ENCODE assay signal across 7 mouse cellular contexts in genomic region chr8:85083108-85083813, GRCm38 (mm10). TPM values are rescaled to one million over a fixed set of nuclear protein-coding genes. Genes with fewer than 3 reads are reported as not detected.
DNase-seq lines count a peak whose midpoint lies in the region; ATAC-seq lines count a peak whose summit lies in the region.

TSS of gene Man2b1 (plus strand) at chr8:85083270.

- no peaks in the 10 kb centered on the region for H3K27me3 ChIP-seq in intestine, embryonic 15.5 days (replicated peaks)
- no peaks in the 10 kb centered on the region for H3K27me3 ChIP-seq in midbrain, embryonic 10.5 days (ENCODE audit: low read depth, poor library complexity, severe bottlenecking)

- peak within 1 kb of the TSS; percentile 69 for H3K4me3 ChIP-seq in intestine, embryonic 15.5 days (replicated peaks)
- H3K4me3 ChIP-seq in midbrain, embryonic 10.5 days, result peak within 1 kb of the TSS; percentile 67

- H3K36me3 ChIP-seq in intestine, embryonic 15.5 days, result peaks cover 24% of the 10 kb centered on the region
- H3K36me3 ChIP-seq in midbrain, embryonic 10.5 days, result peaks cover 44% of the 10 kb centered on the region

- DNase-seq in adrenal gland, adult (ENCODE audit: inconsistent age in 2 of 2, low spot score in 1 of 2), result peak; percentile 93 to 97
- peak; percentile 88 for DNase-seq in embryo, embryonic 10.5 days (ENCODE audit: low spot score)
- peak; percentile 88 for DNase-seq in gastrocnemius, postnatal 25 days
- peak; percentile 85 to 95 for DNase-seq in left cerebral cortex, postnatal 25 days (ENCODE audit: low spot score in 2 of 2)
- peak; percentile 78 for DNase-seq in midbrain, embryonic 10.5 days (ENCODE audit: low spot score)
- DNase-seq in right cerebral cortex, postnatal 4 days, result peak; percentile 79

- no peaks in the 10 kb centered on the region for H3K9me3 ChIP-seq in intestine, embryonic 15.5 days
- no peaks in the 10 kb centered on the region for H3K9me3 ChIP-seq in midbrain, embryonic 10.5 days (replicated peaks)

- peak within 1 kb of the TSS; percentile 71 for H3K9ac ChIP-seq in intestine, embryonic 15.5 days

- under 1% methylated on average over 30 of the region's 30 CpGs for WGBS in intestine, embryonic 15.5 days
- 1% methylated on average over 30 of the region's 30 CpGs for WGBS in midbrain, embryonic 10.5 days

- intact Hi-C loops in left cerebral cortex, postnatal 25 days (cut with DNase I), result loop anchor here (5.0 kb wide), 1 partner anchor 214 kb away; the partner anchor contains the start of genes Orc6 and Vps35

- peak within 1 kb of the TSS; percentile 58; the same call in 1 of the 2 replicates for H3K27ac ChIP-seq in intestine, embryonic 15.5 days
- H3K27ac ChIP-seq in midbrain, embryonic 10.5 days (replicated peaks), result peak within 1 kb of the TSS; percentile 61

- H3K4me2 ChIP-seq in intestine, embryonic 15.5 days (replicated peaks), result peak within 1 kb of the TSS; percentile 85

- peak; percentile 92 for ATAC-seq in intestine, embryonic 15.5 days

- H3K4me1 ChIP-seq in intestine, embryonic 15.5 days (replicated peaks), result peaks cover 19% of the 10 kb centered on the region
- peaks cover 42% of the 10 kb centered on the region for H3K4me1 ChIP-seq in midbrain, embryonic 10.5 days

RNA-seq across cellular contexts. Expression of gene Man2b1, which starts in this region (rescaled TPM):
- 10 to 100 TPM in 1 of 2 experiments, 1 to 10 TPM in 1; 7.3 to 12.6 TPM for total RNA-seq in gastrocnemius, postnatal 25 days (2021)
- 55.4 and 55.7 TPM in 2 replicates for polyA plus RNA-seq in intestine, embryonic 15.5 days (2015; fragmentation: Nextera tagmentation; extraction: Ambion mirVana)
- 10 to 100 TPM; 38.8 to 39.3 TPM for total RNA-seq in left cerebral cortex, postnatal 25 days (2021)
- 23.5 and 23.7 TPM in 2 replicates for polyA plus RNA-seq in midbrain, embryonic 10.5 days (2016; fragmentation: Nextera tagmentation; extraction: Ambion mirVana)

Comparison
In these comparisons a context has a peak if more than half of its experiments do, and no peak if none do; other contexts are left out.
1. Peak in every context shown above with its lines: DNase-seq, ATAC-seq, H3K4me3 ChIP-seq and H3K27ac ChIP-seq.